Mouse (Mus musculus) urinary bladder, postnatal 25 days (tissue): Measurements from ENCODE around the gene Tbl3.

ENCODE experiments used
- DNase-seq: peaks from one replicate; pipeline ENCODE4 v3.0.0; 2022; ENCODE audit warnings: low spot score

Gene Tbl3

DNA sequence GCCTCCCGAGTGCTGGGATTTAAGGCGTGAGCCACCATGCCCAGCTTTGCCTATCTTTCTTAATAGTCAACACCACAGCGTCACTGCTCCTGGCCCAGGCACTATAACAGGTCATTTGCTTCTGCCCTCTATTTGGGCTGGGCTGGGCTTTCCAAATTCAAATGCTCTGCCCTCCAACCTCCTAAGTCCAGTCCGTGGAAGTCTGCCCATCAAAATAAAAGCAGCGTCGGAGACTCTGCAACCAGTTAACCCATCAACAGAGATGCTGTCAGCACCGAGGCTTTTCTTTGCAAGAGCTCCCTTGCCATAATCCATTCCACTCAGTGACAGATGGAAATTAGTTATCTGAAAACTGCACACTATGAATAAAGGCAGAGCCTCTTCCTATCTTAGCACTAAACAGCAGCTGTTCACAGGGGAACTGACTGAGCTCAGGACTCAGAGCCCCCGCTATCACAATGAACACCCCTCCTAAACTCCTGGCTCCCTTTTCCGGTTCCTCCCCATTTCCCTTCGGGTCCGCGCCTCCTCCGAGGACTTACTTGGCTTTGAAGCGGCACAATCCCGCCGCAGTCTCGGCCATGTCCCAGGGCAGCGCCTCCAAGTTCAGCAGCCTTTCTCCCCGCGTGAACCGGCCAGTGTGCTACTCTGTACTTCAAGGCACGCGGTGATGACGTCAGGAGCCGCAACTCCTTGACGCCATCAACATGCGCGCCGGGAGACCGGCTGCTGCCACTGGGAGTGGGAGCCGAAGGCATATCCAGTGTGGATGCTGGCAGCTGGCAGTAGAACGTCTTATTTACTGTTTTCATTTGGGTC is at the start of gene Tbl3:
Tbl3 (minus strand) TSS at position 679 of the 819 bp plus-strand sequence.
- peak; percentile 92 for DNase-seq

DNA sequence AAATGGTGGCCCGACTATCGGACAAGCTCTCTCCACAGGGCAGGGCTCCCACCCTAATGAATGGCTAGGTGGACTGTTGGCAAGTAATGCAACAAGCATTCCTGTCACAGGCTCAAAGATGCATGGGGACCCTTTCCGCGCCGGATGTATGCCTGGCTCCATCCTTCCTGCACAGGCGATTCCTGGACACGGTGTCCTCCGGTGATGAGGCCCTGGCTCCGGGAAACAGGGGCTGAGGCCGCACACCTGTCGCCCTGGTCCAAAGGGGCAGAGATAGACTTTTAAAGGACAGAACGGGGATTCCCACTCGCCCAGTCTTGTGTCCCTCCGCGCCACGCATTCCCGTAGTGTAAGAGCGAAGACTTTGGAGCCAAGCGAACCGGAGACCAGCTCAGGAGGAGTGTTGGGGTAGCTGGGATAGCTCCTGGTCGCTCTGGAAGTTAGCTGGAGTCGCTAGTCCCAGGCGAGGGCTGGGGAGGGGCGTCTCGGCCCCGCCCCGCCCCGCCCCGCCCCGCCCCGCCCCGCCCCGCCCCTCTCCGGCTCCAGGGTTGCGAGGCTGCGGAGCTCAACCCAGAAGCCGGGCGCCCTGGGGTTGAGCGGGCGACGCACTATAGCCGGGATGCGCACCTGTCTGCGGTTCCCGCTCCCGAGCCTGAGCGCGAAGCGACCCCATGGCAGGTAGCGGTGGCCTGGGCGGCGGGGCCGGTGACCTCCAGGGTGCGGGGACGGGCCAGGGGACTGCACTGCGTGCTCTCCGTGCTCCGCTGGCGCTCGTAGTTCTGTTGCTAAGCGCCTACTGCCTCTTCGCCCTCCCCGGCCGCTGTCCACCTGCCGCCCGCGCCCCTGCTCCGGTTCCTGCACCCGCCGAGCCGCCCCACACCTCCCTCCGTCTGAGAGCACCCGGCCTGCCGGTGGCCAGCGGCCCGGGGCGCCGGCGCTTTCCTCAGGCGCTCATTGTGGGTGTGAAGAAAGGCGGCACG is 45.2 kb upstream of the Tbl3 start, which contains the start of gene Hs3st6:
Hs3st6 (plus strand) TSS at position 574 of the 980 bp plus-strand sequence.
- DNase-seq, result peak; percentile 13

DNA sequence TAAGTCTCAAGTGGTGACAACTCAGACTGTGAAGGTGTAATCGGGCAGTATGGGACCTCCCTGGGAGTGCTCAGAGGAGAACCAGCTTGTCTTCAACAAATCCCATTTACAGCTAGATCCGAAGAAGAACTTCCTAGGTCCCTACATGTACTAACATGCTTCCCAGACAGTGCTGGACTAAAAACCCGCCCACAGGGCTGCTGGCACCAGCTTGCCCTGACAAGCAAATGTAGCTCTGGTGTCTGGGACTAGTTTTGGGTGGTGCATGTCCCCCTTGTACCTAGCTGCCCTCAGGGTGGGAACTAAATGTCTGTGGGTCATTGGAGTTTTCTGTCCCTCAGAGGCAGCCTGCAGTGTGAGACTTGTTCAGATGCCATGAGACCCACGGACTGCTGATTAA is 44.1 kb upstream of the Tbl3 start:
- DNase-seq, result no peak

DNA sequence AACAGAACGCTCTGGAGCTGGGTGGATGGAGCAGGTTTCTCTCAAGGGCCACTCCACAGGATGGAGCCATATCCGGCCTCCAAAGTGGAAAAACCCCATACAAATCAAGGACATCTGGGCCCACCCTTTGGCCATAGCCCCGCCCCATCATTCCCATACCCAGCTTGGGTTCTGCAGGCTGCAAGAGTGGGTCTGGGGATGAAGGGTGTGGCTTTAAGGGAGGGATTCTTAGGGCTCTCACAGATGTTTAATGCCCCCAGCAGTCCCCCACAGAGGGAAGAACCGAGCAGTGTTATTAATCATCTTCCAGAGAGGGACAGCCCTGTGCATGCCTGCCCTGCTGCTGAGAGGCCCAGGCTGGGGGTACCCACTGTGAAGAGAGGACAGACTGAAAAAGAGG is 39.5 kb upstream of the Tbl3 start:
- no peak for DNase-seq

DNA sequence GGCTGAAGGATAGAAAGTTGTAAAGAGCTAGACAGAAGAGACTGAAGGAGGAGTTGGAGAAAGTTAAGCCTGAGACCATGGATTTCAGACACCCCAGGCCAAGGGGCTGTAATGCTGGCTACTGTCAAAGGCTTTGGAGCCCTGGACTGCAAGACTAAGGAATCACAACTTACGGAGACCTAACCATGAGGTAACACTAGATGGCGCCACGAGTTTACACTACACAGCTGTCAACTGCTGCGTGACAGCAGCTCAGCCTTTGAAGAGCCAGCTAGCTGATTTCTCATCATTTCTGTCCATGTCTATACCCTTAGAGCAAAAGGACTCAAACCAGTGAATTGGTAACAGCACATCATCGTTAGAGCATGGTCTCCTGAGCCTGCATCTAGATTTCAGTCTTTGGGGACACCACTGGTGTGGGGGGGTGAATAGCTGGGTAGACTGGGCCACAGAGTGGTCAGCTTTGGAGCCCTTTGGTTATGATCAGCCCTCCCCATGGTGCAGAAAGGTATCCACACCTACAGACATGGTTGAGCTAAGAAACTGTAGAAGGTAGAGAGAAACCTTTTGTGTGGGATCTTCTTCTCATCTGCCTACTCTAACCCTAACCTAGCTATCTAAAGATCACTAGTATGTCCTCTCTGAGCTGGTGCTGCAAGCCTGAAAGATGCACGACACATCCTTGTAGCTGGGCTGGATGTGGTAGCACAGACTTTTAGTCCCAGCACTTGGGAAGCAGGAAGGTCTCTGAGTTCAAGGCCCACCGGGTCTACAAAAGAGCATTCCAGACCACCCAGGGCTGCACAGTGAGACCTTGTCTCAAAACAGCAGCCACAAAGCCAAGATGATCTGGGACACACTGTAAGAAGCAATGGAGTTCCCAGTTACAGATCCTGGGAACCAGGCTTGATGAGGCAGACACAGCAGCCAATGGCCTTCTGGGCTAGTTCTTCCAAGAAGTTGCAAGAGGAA is 38.4 kb upstream of the Tbl3 start:
- DNase-seq, result peak; percentile 79

DNA sequence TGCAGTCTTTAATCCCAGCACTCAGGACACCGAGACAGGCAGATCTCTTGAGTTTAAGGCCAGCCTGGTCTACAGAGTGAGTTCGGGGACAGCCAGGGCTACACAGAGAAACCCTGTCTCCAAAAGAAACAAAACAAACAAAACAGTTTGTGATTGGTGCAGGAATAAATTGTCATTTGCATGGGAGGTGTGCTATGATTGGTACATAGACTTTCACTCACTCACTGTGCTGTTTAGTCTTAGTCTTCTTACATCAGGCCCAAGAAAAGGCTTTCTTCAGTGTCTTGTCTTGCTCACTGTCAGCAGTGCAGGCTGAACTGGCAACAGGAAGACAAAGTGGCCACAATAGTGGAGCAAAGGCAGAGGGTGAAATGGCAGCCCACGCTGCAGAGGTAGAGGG is 36.9 kb upstream of the Tbl3 start:
- no peak for DNase-seq

DNA sequence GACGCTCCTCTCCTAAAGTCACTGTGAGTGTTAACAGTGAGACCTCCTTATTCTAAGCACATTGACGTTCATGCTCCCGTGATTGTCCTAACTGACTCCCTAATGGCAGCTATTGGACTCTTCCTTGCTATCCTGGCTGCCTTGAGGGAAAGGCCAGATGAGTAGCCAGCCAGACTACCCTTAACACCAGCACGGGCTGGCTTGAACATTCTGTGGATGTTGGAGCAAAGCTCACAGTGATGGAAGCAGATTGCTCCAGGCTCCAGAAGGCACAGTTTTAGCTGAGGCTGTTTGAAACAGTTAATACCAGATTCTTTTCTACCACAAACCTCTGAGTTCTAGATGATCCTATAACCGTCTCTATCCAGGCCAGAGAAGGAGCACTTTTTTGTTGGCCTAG is 36.4 kb upstream of the Tbl3 start:
- DNase-seq, result no peak

DNA sequence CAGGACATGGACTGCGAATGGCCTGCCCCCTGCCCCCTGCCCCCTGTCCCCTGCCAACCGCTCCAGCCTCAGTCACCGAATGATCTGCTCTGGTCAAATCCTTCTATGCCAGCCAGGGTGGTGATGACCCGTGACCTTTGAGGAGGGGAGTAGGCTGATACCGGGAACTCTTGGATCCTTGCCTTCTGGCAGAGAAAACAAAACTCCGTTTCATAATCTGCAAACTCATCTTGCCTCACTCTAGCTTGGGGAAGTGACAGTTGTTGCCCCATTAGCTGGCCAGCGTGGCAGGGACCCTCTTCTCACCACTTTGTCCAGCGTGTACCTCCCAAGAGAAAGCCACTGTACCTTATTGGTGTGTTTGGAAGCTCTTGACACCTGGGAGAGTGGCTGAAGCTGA is 34.8 kb upstream of the Tbl3 start:
- DNase-seq, result no peak

DNA sequence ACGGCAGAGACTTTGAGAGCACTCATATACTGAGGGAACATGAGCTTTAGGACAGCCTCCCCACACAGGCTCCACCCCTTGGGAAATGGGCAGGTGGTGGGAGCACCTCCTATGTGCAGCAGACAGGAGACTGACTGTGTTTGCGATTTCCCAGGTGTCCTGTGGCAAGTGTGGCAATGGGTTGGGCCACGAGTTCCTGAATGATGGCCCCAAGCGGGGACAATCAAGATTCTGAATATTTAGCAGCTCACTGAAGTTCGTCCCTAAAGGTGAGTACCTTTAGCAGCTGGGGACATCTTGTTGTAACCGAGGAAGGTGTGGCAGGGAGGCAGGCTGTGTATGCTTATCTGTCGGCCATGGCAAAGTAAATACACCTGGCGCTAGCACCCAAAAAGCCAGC is 32.5 kb upstream of the Tbl3 start:
- no peak for DNase-seq

DNA sequence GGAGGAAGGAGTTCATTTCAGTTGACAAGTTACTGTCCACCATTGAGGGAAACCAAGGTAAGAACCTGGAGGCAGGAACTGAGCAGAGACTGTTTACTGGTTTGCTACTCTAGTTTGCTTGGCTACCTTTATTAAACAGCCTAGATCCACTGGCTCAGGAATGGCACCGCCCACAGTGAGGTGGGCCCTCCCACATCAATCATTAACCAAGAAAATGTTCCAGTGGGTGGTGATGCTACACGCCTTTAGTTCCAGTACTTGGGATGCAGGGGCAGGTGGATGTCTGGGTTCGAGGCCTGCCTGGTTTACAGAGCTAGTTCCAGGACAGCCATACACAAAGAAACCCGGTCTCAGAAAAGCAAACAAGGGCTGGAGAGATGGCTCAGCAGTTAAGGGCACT is 30.8 kb upstream of the Tbl3 start:
- no peak for DNase-seq

DNA sequence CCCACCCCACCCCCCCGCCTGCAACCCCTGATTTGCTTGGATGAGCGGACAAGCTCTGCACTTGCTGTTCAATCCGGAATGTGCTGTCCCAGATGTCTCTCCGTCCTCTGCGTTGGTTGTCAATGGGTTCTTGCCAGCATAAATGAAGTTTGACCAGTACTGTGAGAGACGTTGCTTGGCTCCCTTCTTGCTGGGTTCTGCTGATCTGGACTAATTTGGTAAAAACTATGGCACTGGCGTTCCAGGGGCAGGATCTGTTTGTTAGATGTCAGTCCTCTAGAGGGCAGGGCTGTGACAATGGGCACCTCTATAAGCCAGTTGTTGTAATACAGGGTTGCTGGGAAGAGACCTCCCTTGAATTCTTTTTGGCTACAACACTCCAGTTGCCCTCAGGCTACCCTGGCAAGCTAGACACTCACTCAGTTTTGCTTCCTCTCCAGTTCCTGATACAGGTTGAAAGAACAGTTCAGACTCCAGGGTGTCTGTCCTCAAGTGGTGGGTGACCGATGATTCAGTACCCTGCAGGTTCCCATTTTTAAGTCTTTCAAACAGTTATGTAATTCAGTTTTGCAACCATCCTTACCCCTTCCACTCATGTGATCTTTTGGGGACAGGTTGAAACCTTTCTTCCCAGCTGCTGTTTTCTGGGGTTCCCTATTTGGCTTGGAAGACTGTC is 29.8 kb upstream of the Tbl3 start:
- DNase-seq, result no peak

DNA sequence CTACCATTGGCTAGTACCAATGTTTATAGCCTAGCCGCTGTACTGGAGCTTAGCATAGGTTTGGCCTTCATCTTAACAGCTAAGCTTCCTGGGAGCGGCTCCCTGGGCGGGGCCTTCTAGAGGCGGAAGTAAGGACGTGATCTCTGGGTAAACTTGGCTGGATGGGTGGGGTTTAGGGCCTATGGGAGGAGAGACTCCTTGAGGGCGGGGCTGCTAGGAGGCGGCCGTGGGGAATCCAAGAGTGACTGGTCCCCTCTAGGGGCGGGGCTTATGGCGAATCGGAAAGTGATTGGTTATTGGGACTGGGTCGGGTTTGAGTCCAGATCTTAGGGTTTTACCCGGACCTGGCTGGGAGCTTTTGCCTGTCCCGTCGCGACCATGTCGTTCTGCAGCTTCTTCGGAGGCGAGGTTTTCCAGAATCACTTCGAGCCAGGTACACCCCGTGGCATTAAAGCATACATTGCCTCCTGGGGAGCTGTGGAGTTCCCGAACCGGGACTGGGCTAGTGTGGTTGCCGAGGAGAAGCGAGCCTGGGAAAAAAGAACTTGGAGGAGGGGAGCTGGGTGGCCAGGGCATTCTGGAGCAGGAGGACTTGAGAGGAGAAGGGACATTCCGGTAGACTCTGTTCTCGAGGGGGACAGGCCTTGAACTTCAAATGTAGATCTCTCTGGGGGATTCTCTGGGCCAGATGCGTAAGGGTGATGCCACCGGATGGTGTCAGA is 29.0 kb upstream of the Tbl3 start, which contains the start of gene Msrb1:
Msrb1 (plus strand) TSS at position 313 of the 722 bp plus-strand sequence.
- peak; percentile 91 for DNase-seq

DNA sequence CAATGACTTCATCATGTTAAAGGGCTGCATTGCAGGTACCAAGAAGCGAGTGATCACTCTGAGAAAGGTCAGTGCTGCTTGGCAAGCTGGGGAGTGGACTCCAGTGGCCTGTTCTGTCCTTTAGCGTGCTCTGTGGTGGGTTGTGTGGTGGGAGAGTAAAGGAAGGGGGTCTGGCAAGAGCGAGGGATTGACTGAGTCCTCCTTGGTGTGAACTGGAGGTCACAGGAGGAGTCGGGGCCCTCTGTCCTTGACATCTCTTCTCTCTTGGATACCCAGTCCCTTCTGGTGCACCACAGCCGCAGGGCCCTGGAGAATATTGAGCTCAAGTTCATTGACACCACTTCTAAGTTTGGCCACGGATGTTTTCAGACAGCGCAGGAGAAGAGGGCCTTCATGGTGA is 28.0 kb upstream of the Tbl3 start:
- DNase-seq, result no peak

DNA sequence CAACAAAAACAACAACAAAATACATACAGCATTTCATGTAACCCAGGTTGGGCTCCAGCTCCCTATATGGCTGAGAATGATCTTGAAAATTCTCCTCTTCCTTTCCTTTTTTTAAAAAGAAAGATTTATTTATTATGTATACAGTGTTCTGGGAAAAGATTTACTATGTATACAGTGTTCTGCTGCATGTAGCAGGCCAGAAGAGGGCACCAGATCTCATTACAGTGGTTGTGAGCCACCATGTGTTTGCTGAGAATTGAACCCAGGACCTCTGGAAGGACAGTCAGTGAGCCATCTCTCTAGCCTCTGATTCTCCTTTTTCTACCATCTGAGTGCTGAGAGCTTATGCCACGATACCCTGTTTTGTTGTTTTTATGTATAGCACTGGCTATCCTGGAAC is 27.1 kb upstream of the Tbl3 start:
- DNase-seq, result no peak

DNA sequence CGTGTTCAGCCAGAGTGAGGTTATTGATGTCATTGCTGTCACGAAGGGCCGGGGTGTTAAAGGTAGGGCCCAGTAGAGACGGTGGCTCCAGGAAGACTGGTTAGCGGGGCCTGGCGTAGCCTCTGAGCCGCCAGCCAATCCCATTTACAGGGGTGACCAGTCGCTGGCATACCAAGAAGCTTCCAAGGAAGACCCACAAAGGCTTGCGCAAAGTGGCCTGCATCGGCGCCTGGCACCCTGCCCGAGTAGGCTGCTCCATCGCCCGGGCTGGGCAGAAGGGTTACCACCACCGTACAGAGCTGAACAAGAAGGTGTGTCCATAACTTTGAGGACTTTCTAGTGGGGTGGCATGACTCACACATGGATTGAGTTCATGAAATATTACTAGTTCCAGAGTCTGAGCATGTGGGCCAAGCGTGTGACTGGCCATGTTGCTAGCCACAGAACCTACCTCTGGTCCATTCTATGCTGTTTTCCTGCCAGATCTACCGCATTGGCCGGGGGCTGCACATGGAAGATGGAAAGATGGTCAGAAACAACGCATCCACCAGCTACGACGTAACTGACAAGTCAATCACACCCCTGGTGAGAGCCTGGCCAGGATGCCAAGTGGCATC is 26.1 kb upstream of the Tbl3 start:
- no peak for DNase-seq

DNA sequence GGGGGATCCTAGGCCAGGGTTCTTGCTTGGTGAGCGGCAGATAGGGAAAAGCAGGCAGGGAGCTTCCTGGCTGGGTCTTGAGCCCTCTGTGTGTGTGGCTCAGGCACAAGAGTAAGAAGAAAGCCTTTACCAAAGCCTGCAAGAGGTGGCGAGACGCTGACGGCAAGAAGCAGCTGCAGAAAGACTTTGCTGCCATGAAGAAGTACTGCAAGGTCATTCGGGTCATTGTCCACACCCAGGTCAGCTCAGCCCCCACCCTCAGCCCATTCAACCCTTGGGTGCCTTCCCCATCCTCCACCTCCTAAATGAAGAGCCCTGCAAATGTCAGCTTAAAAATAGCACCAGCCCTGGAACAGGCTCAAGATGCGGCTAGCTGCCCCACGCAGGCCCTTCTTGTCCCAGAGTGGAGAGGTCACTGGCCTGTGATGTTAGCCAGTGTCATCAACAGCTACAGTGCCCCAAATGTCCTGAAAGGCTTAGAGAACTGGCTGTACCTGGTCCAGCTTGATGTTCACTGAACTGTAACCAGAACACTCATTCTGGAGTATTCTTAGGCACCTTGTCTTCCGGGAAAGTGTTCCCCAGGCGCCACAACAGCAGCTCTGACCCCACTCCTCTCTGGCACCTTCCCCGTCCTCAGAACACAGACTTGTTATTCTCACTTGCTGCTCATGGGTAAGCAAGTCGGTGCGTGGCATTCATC is 24.9 kb upstream of the Tbl3 start:
- no peak for DNase-seq

DNA sequence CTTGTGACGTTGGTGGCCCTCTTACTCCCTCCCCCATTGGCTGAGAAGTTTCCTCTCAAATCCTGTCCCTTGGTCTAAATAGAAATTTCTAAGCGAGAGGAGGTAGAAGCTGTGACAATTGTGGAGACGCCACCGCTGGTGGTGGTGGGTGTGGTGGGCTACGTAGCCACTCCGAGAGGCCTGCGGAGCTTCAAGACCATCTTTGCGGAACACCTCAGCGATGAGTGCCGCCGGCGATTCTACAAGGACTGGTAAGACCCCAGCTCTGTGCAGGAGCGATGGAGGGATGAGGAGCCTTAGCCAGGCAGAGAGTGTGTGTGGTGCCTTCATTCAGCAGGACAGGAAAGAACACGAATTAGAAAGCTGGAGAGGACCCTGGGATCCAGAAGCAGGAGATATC is 23.3 kb upstream of the Tbl3 start:
- DNase-seq, result no peak

DNA sequence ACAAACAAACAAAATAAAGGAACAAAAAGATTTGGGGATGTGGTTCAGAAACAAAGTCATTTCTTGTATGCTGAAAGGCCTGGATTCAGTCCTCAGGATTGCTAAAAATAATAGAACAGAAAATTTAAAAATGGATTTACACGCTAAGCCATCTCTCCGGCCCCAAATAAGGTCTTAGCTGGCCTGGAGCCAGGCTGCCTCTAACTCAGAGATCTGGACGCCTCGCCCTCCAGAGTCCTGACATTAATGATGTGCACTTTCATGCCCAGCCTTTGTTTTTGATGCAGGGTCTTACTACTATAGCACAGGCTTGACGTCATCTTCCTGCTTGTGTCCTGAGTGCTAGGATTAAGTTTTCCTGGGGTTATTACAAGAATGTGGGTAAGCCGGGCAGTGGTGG is 21.6 kb upstream of the Tbl3 start:
- DNase-seq, result no peak

DNA sequence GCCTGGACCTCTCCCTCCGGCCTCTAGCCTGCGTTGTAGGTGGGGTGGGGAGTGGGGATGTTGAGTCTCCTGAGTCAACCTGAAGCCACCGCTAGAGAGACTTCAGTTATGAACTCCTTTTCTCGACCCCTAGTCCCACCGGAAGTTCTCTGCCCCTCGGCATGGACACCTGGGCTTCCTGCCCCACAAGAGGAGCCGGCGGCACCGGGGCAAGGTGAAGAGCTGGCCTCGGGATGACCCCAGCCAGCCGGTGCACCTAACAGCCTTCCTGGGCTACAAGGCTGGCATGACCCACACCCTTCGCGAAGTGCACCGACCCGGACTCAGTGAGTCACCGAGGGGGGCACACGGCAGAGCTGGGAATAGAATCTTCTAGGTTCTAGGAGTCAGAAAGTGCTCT is 20.7 kb upstream of the Tbl3 start:
- no peak for DNase-seq
